Comparison of ENCODE assay signal across 23 mouse cellular contexts in the genomic region with DNA sequence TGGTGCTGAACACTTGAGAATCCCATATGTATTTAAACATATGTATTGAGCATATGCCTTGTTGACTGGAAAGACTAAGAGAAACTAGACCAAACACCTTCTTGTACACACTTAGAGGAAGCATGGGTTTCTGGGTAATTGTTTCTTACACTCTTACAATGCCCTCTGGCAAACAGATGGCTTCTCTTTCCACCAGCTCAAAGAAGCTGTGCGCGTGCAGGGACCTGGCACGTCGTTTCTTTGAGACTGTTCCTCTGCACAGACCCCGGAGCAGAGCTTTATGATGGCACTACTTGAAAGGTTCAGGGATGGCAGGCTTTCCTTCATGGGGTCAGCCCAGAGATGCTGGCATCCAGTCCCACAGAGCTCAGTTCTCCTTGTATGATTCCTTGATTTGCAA. TPM values are rescaled to one million over a fixed set of nuclear protein-coding genes. Genes with fewer than 3 reads are reported as not detected.
A peak's percentile ranks its signal among the peaks of the same experiment; 100 is the strongest.
DNase-seq lines count a peak whose midpoint lies in the region; ATAC-seq and TF ChIP-seq lines count a peak whose summit lies in the region.
"Had no signal": no experiment of that assay in that cellular context is flagged by ENCODE, and none has a peak within 500 bp of the region (broad histone marks: within the 10 kb centered on the region; RNA-seq: fewer than 3 reads in every experiment).

No protein-coding gene starts in this region.

- H3K27me3 ChIP-seq in hindbrain, embryonic 15.5 days = no peaks in the 10 kb centered on the region
- no peaks in the 10 kb centered on the region for H3K27me3 ChIP-seq in hindbrain, embryonic 12.5 days
- H3K27me3 ChIP-seq in forebrain, embryonic 15.5 days = no peaks in the 10 kb centered on the region
- no peaks in the 10 kb centered on the region for H3K27me3 ChIP-seq in midbrain, postnatal 0 days (ENCODE audit: insufficient read depth, low read length)
- H3K27me3 ChIP-seq: CH12.LX; embryonic facial prominence, embryonic 15.5 days had no signal

- H3K4me2 ChIP-seq in hindbrain, embryonic 15.5 days = no peak overlapping the region
- H3K4me2 ChIP-seq in hindbrain, embryonic 12.5 days (replicated peaks) = no peak overlapping the region
- H3K4me2 ChIP-seq in forebrain, embryonic 15.5 days (replicated peaks) = no peak overlapping the region
- no peak overlapping the region for H3K4me2 ChIP-seq in midbrain, postnatal 0 days (ENCODE audit: low read depth, low read length, poor library complexity, severe bottlenecking)
- H3K4me2 ChIP-seq: embryonic facial prominence, embryonic 15.5 days; liver, embryonic 11.5 days; lung, embryonic 14.5 days had no signal

- peaks cover 4% of the 10 kb centered on the region; the same call in 1 of the 2 replicates for H3K4me1 ChIP-seq in hindbrain, embryonic 15.5 days (replicated peaks)
- 0 out of 2 replicates have a peak, but pooled peaks cover 3% of the 10 kb centered on the region for H3K4me1 ChIP-seq in hindbrain, embryonic 12.5 days
- H3K4me1 ChIP-seq in forebrain, embryonic 15.5 days = peaks cover 9% of the 10 kb centered on the region
- no peaks in the 10 kb centered on the region; the same call in 1 of the 2 replicates for H3K4me1 ChIP-seq in midbrain, postnatal 0 days (ENCODE audit: insufficient read depth, low read length)

- no peak overlapping the region for H3K27ac ChIP-seq in hindbrain, embryonic 15.5 days (replicated peaks)
- H3K27ac ChIP-seq in hindbrain, embryonic 12.5 days = no peak overlapping the region
- H3K27ac ChIP-seq in forebrain, embryonic 15.5 days (replicated peaks) = peak overlapping the region; percentile 40; the same call in 1 of the 2 replicates
- no peak overlapping the region for H3K27ac ChIP-seq in midbrain, postnatal 0 days (ENCODE audit: low read depth, low read length)

- H3K9me3 ChIP-seq in hindbrain, embryonic 15.5 days = no peaks in the 10 kb centered on the region
- no peaks in the 10 kb centered on the region for H3K9me3 ChIP-seq in hindbrain, embryonic 12.5 days (replicated peaks)
- H3K9me3 ChIP-seq in forebrain, embryonic 15.5 days = no peaks in the 10 kb centered on the region
- no peaks in the 10 kb centered on the region for H3K9me3 ChIP-seq in midbrain, postnatal 0 days (ENCODE audit: low read length)
- H3K9me3 ChIP-seq: embryonic facial prominence, embryonic 15.5 days had no signal

- no peak overlapping the region for H3K9ac ChIP-seq in hindbrain, embryonic 15.5 days
- no peak overlapping the region for H3K9ac ChIP-seq in hindbrain, embryonic 12.5 days
- no peak overlapping the region for H3K9ac ChIP-seq in forebrain, embryonic 15.5 days (replicated peaks)
- no peak overlapping the region for H3K9ac ChIP-seq in midbrain, postnatal 0 days (replicated peaks; ENCODE audit: low read length, poor library complexity, severe bottlenecking)
- H3K9ac ChIP-seq: embryonic facial prominence, embryonic 15.5 days; lung, embryonic 14.5 days had no signal

- peak; percentile 32 for DNase-seq in cerebellum, adult 11-12 months
- DNase-seq in cerebellum, adult 9-10 months = no peak
- peak; percentile 28 for DNase-seq in midbrain, postnatal 0 days (ENCODE audit: low spot score)
- DNase-seq in natural killer cell, adult 2 months (ENCODE audit: low spot score in 2 of 2) = no peak
- DNase-seq: gastrocnemius, postnatal 25 days; kidney, adult 9 months; kidney, postnatal 4 days; lung, embryonic 14.5 days; lung, postnatal 4 days; thymus, postnatal 14 days had no signal

- no peak overlapping the region for H3K4me3 ChIP-seq in hindbrain, embryonic 15.5 days
- H3K4me3 ChIP-seq in hindbrain, embryonic 12.5 days = no peak overlapping the region
- H3K4me3 ChIP-seq in forebrain, embryonic 15.5 days = no peak overlapping the region
- H3K4me3 ChIP-seq in midbrain, postnatal 0 days (ENCODE audit: low read depth, low read length) = no peak overlapping the region
- H3K4me3 ChIP-seq: embryonic facial prominence, embryonic 15.5 days had no signal

- TF ChIP-seq CTCF in midbrain, postnatal 0 days (IDR thresholded peaks at IDR 0.05) = no peak

- WGBS in hindbrain, embryonic 15.5 days = 46% methylated on average over 5 of the region's 5 CpGs
- 81% methylated on average over 5 of the region's 5 CpGs for WGBS in hindbrain, embryonic 12.5 days
- 41% methylated on average over 5 of the region's 5 CpGs for WGBS in forebrain, embryonic 15.5 days
- WGBS in midbrain, postnatal 0 days = 42% methylated on average over 5 of the region's 5 CpGs

- H3K36me3 ChIP-seq in hindbrain, embryonic 15.5 days = no peaks in the 10 kb centered on the region
- H3K36me3 ChIP-seq in hindbrain, embryonic 12.5 days = no peaks in the 10 kb centered on the region
- no peaks in the 10 kb centered on the region for H3K36me3 ChIP-seq in forebrain, embryonic 15.5 days
- 0 out of 2 replicates have a peak, but pooled peaks cover 5% of the 10 kb centered on the region for H3K36me3 ChIP-seq in midbrain, postnatal 0 days (ENCODE audit: insufficient read depth, low read length)

- peak; percentile 23; the same call in 1 of the 2 replicates for ATAC-seq in hindbrain, embryonic 15.5 days (ENCODE audit: low FRiP score, low read depth)
- no peak for ATAC-seq in hindbrain, embryonic 12.5 days (ENCODE audit: low FRiP score)
- ATAC-seq in forebrain, embryonic 15.5 days (replicated peaks) = peak; percentile 13; the same call in 1 of the 2 replicates
- no peak for ATAC-seq in midbrain, postnatal 0 days (ENCODE audit: low FRiP score)
- no peak for ATAC-seq in frontal cortex, adult (ENCODE audit: low TSS enrichment)
- ATAC-seq: inflammation-experienced regulatory T-cells, adult 6 months had no signal

RNA-seq across cellular contexts. Expression of a gene that starts 39.4 kb away (rescaled TPM):
- 4.7 and 5.3 TPM in 2 replicates for polyA plus RNA-seq in hindbrain, embryonic 15.5 days (2015; fragmentation: Nextera tagmentation; extraction: Ambion mirVana)
- polyA plus RNA-seq in hindbrain, embryonic 12.5 days (2016; fragmentation: Nextera tagmentation; extraction: Ambion mirVana) = 1.7 and 1.8 TPM in 2 replicates
- polyA plus RNA-seq in forebrain, embryonic 15.5 days (2015; fragmentation: Nextera tagmentation; extraction: Ambion mirVana) = 1.7 and 3.5 TPM in 2 replicates
- total RNA-seq in midbrain, postnatal 0 days (2014; rRNA removed) = 1.4 TPM in 1 of 2 replicates, not detected in the other
- polyA plus RNA-seq in midbrain, postnatal 0 days (2015; fragmentation: Nextera tagmentation; extraction: Ambion mirVana) = 5.5 and 6.2 TPM in 2 replicates
- total RNA-seq: CH12.LX; gastrocnemius, postnatal 25 days; heart, adult 8-10 months; left cerebral cortex, postnatal 25 days had no signal
- polyA plus RNA-seq: inflammation-experienced regulatory T-cells, adult 6 months had no signal

RNA-seq across cellular contexts. Expression of a gene that starts 46.5 kb away (rescaled TPM):
- not detected in 2 replicates for polyA plus RNA-seq in hindbrain, embryonic 15.5 days (2015; fragmentation: Nextera tagmentation; extraction: Ambion mirVana)
- polyA plus RNA-seq in hindbrain, embryonic 12.5 days (2016; fragmentation: Nextera tagmentation; extraction: Ambion mirVana) = not detected in 2 replicates
- not detected in 2 replicates for polyA plus RNA-seq in forebrain, embryonic 15.5 days (2015; fragmentation: Nextera tagmentation; extraction: Ambion mirVana)
- total RNA-seq in midbrain, postnatal 0 days (2014; rRNA removed) = not detected in 2 replicates
- polyA plus RNA-seq in midbrain, postnatal 0 days (2015; fragmentation: Nextera tagmentation; extraction: Ambion mirVana) = not detected in 2 replicates
- total RNA-seq: CH12.LX; heart, adult 8-10 months had no signal
- polyA plus RNA-seq: embryonic facial prominence, embryonic 15.5 days; heart, postnatal 0 days; inflammation-experienced regulatory T-cells, adult 6 months; lung, embryonic 14.5 days; neural tube, embryonic 14.5 days had no signal

RNA-seq across cellular contexts. Expression of a gene that starts 51.5 kb away (rescaled TPM):
- polyA plus RNA-seq in hindbrain, embryonic 15.5 days (2015; fragmentation: Nextera tagmentation; extraction: Ambion mirVana) = 0.59 TPM in 1 of 2 replicates, not detected in the other
- not detected in 2 replicates for polyA plus RNA-seq in hindbrain, embryonic 12.5 days (2016; fragmentation: Nextera tagmentation; extraction: Ambion mirVana)
- not detected in 2 replicates for polyA plus RNA-seq in forebrain, embryonic 15.5 days (2015; fragmentation: Nextera tagmentation; extraction: Ambion mirVana)
- total RNA-seq in midbrain, postnatal 0 days (2014; rRNA removed) = not detected in 2 replicates
- polyA plus RNA-seq in midbrain, postnatal 0 days (2015; fragmentation: Nextera tagmentation; extraction: Ambion mirVana) = not detected in 2 replicates
- total RNA-seq: CH12.LX; gastrocnemius, postnatal 25 days; heart, adult 8-10 months; layer of hippocampus, postnatal 25 days; left cerebral cortex, postnatal 25 days had no signal
- polyA plus RNA-seq: heart, postnatal 0 days; inflammation-experienced regulatory T-cells, adult 6 months; liver, embryonic 11.5 days; lung, embryonic 14.5 days; neural tube, embryonic 14.5 days had no signal

Comparison
In these comparisons a context has a peak if more than half of its experiments do, and no peak if none do; other contexts are left out.
1. DNase-seq: peak in cerebellum, adult 11-12 months (single experiment) and midbrain, postnatal 0 days (single experiment); none in cerebellum, adult 9-10 months (single experiment) and natural killer cell, adult 2 months (0 of 2).
2. ATAC-seq: peak in hindbrain, embryonic 15.5 days (single experiment) and forebrain, embryonic 15.5 days (single experiment); none in hindbrain, embryonic 12.5 days (single experiment), midbrain, postnatal 0 days (single experiment) and frontal cortex, adult (single experiment).